Mouse (Mus musculus): ENCODE results near the gene Snx29. TPM values are rescaled to one million over a fixed set of nuclear protein-coding genes. Genes with fewer than 3 reads are reported as not detected.

Gene Snx29
- total and polyA plus RNA-seq, 3 experiments, result 1.2 to 3.2 (median 3.1) TPM

DNA sequence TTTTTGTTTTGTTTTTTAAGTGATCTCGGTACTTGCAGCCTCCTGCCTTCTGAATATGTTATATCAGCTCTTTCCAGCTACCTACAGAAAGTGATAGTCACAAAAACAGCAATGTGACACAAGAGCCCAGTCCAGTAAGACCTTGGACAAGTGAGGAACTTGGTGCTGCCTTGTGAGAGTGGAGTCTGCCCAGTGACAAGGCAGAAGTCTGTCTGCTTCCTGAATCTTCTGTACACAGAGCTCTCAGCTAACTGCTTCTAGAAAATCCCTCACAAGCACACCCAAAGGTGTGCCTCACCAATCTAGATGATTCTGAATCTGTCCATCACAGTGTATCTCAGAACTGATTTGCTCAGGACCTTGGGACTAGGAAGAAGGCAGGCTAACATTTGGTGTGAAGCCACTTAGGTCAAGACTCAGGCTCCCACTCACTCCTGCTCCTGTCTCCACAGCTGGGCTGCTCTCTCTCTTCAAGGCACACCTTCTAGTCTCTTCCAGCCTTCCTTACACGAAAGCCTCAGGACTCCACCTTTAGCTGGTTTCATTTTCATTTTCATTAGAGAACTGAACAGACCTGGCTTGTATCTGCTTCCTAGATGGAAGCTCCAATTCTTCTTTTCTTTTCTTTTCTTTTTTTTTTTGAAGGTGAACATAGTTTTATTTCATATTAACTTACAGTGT is 330.1 kb downstream of the Snx29 start:
- peaks cover 28 to 87% of the 10 kb centered on the region in 2 experiments for H3K4me1 ChIP-seq (ENCODE audit: control insufficient read depth in 1 of 2, insufficient read depth in 2 of 2)
- dilution Hi-C loops (cut with MboI; ENCODE audit: extremely low pct_ligation_motif_present, extremely low pct_unique_long_range_greater_than_20kb, low sequenced_read_pairs) (no loop called here), in situ Hi-C loops (cut with MboI; ENCODE audit: low pct_ligation_motif_present, low pct_unique_long_range_greater_than_20kb, low sequenced_read_pairs) (no loop called here)
- DNase-seq (ENCODE audit: extremely low read depth), result no peak
- peak overlapping the region; percentile 5; the same call in 1 of the 2 replicates for H3K27ac ChIP-seq (ENCODE audit: insufficient read depth, low read depth)
- H3K36me3 ChIP-seq (replicated peaks in 1 of 2; ENCODE audit: control insufficient read depth in 1 of 2, insufficient read depth in 1 of 2, low read length in 1 of 2), result no peaks in the 10 kb centered on the region
- TF ChIP-seq MAX (IDR thresholded peaks at IDR 0.05; ENCODE audit: low read length) (0 out of 2 replicates have a peak, but pooled peaks have one; percentile 18), SMC3 (IDR thresholded peaks at IDR 0.05; ENCODE audit: low read depth, low read length) (no peak), MAZ (IDR thresholded peaks at IDR 0.05; ENCODE audit: low read depth, low read length) (no peak), MXI1 (IDR thresholded peaks at IDR 0.05; ENCODE audit: low read depth, low read length) (0 out of 2 replicates have a peak, but pooled peaks have one; percentile 35), TCF12 (IDR thresholded peaks at IDR 0.05; ENCODE audit: low read depth, low read length) (peak; percentile 12; the same call in 1 of the 2 replicates), ETS1 (conservative IDR thresholded peaks at IDR 0.05; ENCODE audit: low read depth, low read length) (peak; percentile 36; the same call in 1 of the 2 replicates), BHLHE40 (IDR thresholded peaks at IDR 0.05; ENCODE audit: low read depth, low read length) (no peak), MEF2A (IDR thresholded peaks at IDR 0.05; ENCODE audit: borderline replicate concordance, low read depth, low read length) (peak; percentile 31; the same call in 1 of the 2 replicates), ZNF384 (IDR thresholded peaks at IDR 0.05; ENCODE audit: low read depth, low read length) (peak; percentile 34), NELFE (IDR thresholded peaks at IDR 0.05; ENCODE audit: low read depth, low read length) (no peak), MAFK (IDR thresholded peaks at IDR 0.05; ENCODE audit: insufficient replicate concordance, low read length) (no peak), IRF4 (IDR thresholded peaks at IDR 0.05; ENCODE audit: low read depth, low read length) (peak; percentile 76), EP300 (IDR thresholded peaks at IDR 0.05; ENCODE audit: low read length) (peak; percentile 67)
- no peaks in the 10 kb centered on the region for H3K27me3 ChIP-seq (replicated peaks)
- peak overlapping the region in 1 of 3 experiments; percentile 5 for H3K4me3 ChIP-seq (replicated peaks in 1 of 3; ENCODE audit: low read depth in 2 of 3, low read length in 2 of 3, poor library complexity in 1 of 3)
- peaks cover 2% of the 10 kb centered on the region for H3K9me3 ChIP-seq (replicated peaks; ENCODE audit: low read length)
- H3K9ac ChIP-seq (ENCODE audit: insufficient read depth, low read depth), result peak overlapping the region; percentile 8; the same call in 1 of the 2 replicates
- no peaks in the 10 kb centered on the region for H3K79me2 ChIP-seq (replicated peaks; ENCODE audit: control insufficient read depth, extremely low read depth, insufficient read depth, poor library complexity, severe bottlenecking)
- peak overlapping the region; percentile 79 for H3K4me2 ChIP-seq (ENCODE audit: insufficient read depth, low read depth, poor library complexity, severe bottlenecking)

DNA sequence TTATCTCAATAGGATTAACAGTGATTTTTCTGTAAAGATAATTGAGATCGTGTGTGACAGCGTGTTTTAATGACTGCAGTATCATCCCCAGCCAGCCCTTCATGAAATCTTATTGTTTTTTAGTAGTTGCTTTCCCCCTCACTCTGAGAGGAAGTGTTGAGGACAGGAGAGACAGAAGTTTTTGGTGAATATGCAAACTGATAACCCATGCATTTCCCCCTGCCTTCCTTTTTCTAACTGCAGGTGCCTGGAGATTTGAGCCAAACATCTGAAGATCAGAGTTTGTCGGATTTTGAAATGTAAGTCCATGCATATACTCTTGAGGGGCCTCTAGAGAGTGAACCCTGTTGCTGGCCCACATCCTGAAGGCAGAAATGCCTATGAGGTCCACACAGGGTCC is 333.2 kb downstream of the Snx29 start:
- peaks cover 0 to 2% of the 10 kb centered on the region in 2 experiments for H3K36me3 ChIP-seq (replicated peaks in 1 of 2; ENCODE audit: control insufficient read depth in 1 of 2, insufficient read depth in 1 of 2, low read length in 1 of 2)
- H3K4me2 ChIP-seq (ENCODE audit: insufficient read depth, low read depth, poor library complexity, severe bottlenecking), result 0 out of 2 replicates have a peak overlapping the region, but pooled peaks have one; percentile 14
- no peak overlapping the region for H3K9ac ChIP-seq (ENCODE audit: insufficient read depth, low read depth)
- no peaks in the 10 kb centered on the region for H3K79me2 ChIP-seq (replicated peaks; ENCODE audit: control insufficient read depth, extremely low read depth, insufficient read depth, poor library complexity, severe bottlenecking)
- TF ChIP-seq MXI1 (IDR thresholded peaks at IDR 0.05; ENCODE audit: low read depth, low read length) (no peak), USF2 (conservative IDR thresholded peaks at IDR 0.05; ENCODE audit: low read depth, low read length) (no peak), MAZ (IDR thresholded peaks at IDR 0.05; ENCODE audit: low read depth, low read length) (no peak), ZC3H11A (IDR thresholded peaks at IDR 0.05; ENCODE audit: low read depth, low read length) (no peak), EP300 (IDR thresholded peaks at IDR 0.05; ENCODE audit: low read length) (peak; percentile 52; the same call in 1 of the 2 replicates), CHD2 (IDR thresholded peaks at IDR 0.05; ENCODE audit: low read length) (no peak), ETS1 (conservative IDR thresholded peaks at IDR 0.05; ENCODE audit: low read depth, low read length) (0 out of 2 replicates have a peak, but pooled peaks have one; percentile 17), MAX (IDR thresholded peaks at IDR 0.05; ENCODE audit: low read length) (no peak), TBP (conservative IDR thresholded peaks at IDR 0.05; ENCODE audit: low read depth, low read length) (no peak), HCFC1 (IDR thresholded peaks at IDR 0.05; ENCODE audit: low read depth, low read length) (no peak), UBTF (IDR thresholded peaks at IDR 0.05; ENCODE audit: low read depth, low read length) (no peak)
- peak; percentile 70 for DNase-seq (ENCODE audit: extremely low read depth)
- H3K27me3 ChIP-seq (replicated peaks), result no peaks in the 10 kb centered on the region
- H3K4me3 ChIP-seq (replicated peaks in 1 of 3; ENCODE audit: low read depth in 2 of 3, low read length in 2 of 3, poor library complexity in 1 of 3), result peak overlapping the region in 1 of 3 experiments; percentile 25
- in situ Hi-C loops (cut with MboI; ENCODE audit: low pct_ligation_motif_present, low pct_unique_long_range_greater_than_20kb, low sequenced_read_pairs), result no loop called here
- H3K9me3 ChIP-seq (replicated peaks; ENCODE audit: low read length), result peaks cover 2% of the 10 kb centered on the region
- peaks cover 35 to 84% of the 10 kb centered on the region in 2 experiments for H3K4me1 ChIP-seq (ENCODE audit: control insufficient read depth in 1 of 2, insufficient read depth in 2 of 2)
- dilution Hi-C loops (cut with MboI; ENCODE audit: extremely low pct_ligation_motif_present, extremely low pct_unique_long_range_greater_than_20kb, low sequenced_read_pairs), result no loop called here
- H3K27ac ChIP-seq (ENCODE audit: insufficient read depth, low read depth), result no peak overlapping the region

All from CH12.LX (cell line).